Mouse (Mus musculus) forebrain, embryonic 14.5 days (tissue): ENCODE results near the gene Galnt18. TPM values are rescaled to one million over a fixed set of nuclear protein-coding genes. Genes with fewer than 3 reads are reported as not detected.

Experiments
- ATAC-seq: fragments of 200-750 bp; cut with Nextera tagmentation; 2 replicates; pipeline ENCODE4 v1.8.0; 2017; ENCODE audit warnings: mild to moderate bottlenecking, moderate library complexity
- DNase-seq: peaks from one replicate; pipeline ENCODE4 v3.0.0-alpha.2; 2015; ENCODE audit warnings: low spot score
- H3K27ac ChIP-seq: fragments of 300-500 bp; sonication (generic); 2 replicates; pipeline ENCODE4 v1.5.1; 2014; ENCODE audit warnings: low read depth, mild to moderate bottlenecking, control low read depth, low read length, moderate library complexity
- H3K27me3 ChIP-seq: fragments of 300-500 bp; sonication (generic); replicated peaks from 2 replicates; pipeline ENCODE4 v1.6.1; 2014; ENCODE audit warnings: low read length, control low read depth, mixed read lengths; ENCODE audit not compliant: control insufficient read depth, insufficient read depth
- H3K36me3 ChIP-seq: fragments of 300-500 bp; sonication (generic); 2 replicates; pipeline ENCODE4 v1.6.1; 2014; ENCODE audit warnings: low read length, control low read depth; ENCODE audit not compliant: control insufficient read depth, insufficient read depth
- H3K4me1 ChIP-seq: fragments of 300-500 bp; sonication (generic); 2 replicates; pipeline ENCODE4 v1.6.1; 2014; ENCODE audit warnings: antibody characterized with exemption, low read length, control low read depth; ENCODE audit not compliant: control insufficient read depth, insufficient read depth
- H3K4me2 ChIP-seq: fragments of 300-500 bp; sonication (generic); 2 replicates; pipeline ENCODE4 v1.6.1; 2014; ENCODE audit warnings: mild to moderate bottlenecking, control low read depth, low read length
- H3K4me3 ChIP-seq: fragments of 300-500 bp; sonication (generic); 2 replicates; pipeline ENCODE4 v1.5.1; 2014; ENCODE audit warnings: low read depth, low read length, control low read depth
- H3K9ac ChIP-seq: fragments of 300-500 bp; sonication (generic); 2 replicates; pipeline ENCODE4 v1.6.1; 2014; ENCODE audit warnings: mild to moderate bottlenecking, low read length, control low read depth, moderate library complexity
- H3K9me3 ChIP-seq: fragments of 300-500 bp; sonication (generic); replicated peaks from 2 replicates; pipeline ENCODE4 v1.6.1; 2016; ENCODE audit warnings: low read length, control low read depth, mixed read lengths; ENCODE audit not compliant: control insufficient read depth
- WGBS: fragments of 180-500 bp; shearing (Covaris S2); extraction: QIAGEN DNeasy Blood & Tissue Kit; methylation state at CpG from one replicate; pipeline ENCODE4 v1.1.7; 2014; 5-methylcytosine and 5-hydroxymethylcytosine counted together
- polyA plus RNA-seq: library from polyadenylated mRNA; unstranded; fragments of >200 nt; fragmentation: Nextera tagmentation; extraction: Ambion mirVana; gene quantifications from 2 replicates; pipeline ENCODE4 v1.2.1, GENCODE M21; 2014

The Galnt18 gene
- polyA plus RNA-seq, 1 experiment from 2014 or later, result 6.6 TPM

- Histone ChIP-seq H3K4me3 (no peak overlapping the region), H3K4me1 (no peaks in the 10 kb centered on the region), H3K4me2 (no peak overlapping the region), H3K9ac (no peak overlapping the region), H3K9me3 (no peaks in the 10 kb centered on the region), H3K27ac (no peak overlapping the region), H3K36me3 (no peaks in the 10 kb centered on the region), H3K27me3 (no peaks in the 10 kb centered on the region)
- DNase-seq (no peak), ATAC-seq (no peak)
- WGBS, result 86% methylated on average over 1 of the region's 1 CpGs
Observed at GRCm38 (mm10) chr7:111614471-111614870, 165.3 kb downstream of the Galnt18 start.

- no peak overlapping the region for H3K27ac ChIP-seq
- ATAC-seq (no peak), DNase-seq (no peak)
- WGBS, result 84% methylated on average over 2 of the region's 2 CpGs
- H3K4me3 ChIP-seq, result no peak overlapping the region
- no peaks in the 10 kb centered on the region for H3K27me3 ChIP-seq
- H3K36me3 ChIP-seq, result no peaks in the 10 kb centered on the region
- H3K9me3 ChIP-seq, result no peaks in the 10 kb centered on the region
- H3K4me1 ChIP-seq, result no peaks in the 10 kb centered on the region
- H3K4me2 ChIP-seq, result no peak overlapping the region
- H3K9ac ChIP-seq, result no peak overlapping the region
Observed at GRCm38 (mm10) chr7:111607476-111607875, 172.3 kb downstream of the Galnt18 start.

- Histone ChIP-seq H3K27ac (no peak overlapping the region), H3K4me3 (no peak overlapping the region), H3K4me2 (no peak overlapping the region), H3K36me3 (no peaks in the 10 kb centered on the region), H3K9ac (no peak overlapping the region), H3K27me3 (no peaks in the 10 kb centered on the region), H3K9me3 (no peaks in the 10 kb centered on the region), H3K4me1 (peaks cover 4% of the 10 kb centered on the region)
- DNase-seq, result no peak
- whole genome bisulfite sequencing, result 86% methylated on average over 3 of the region's 3 CpGs
- no peak for ATAC-seq
Observed at GRCm38 (mm10) chr7:111606091-111606490, 173.7 kb downstream of the Galnt18 start.

GRCm38 (mm10) chr7:111605663-111606062 is 174.1 kb downstream of the Galnt18 start:
- ATAC-seq, result no peak
- no peak overlapping the region for H3K4me2 ChIP-seq
- no peaks in the 10 kb centered on the region for H3K27me3 ChIP-seq
- no peak overlapping the region for H3K9ac ChIP-seq
- no peak overlapping the region for H3K27ac ChIP-seq
- no peak for DNase-seq
- H3K4me1 ChIP-seq, result peaks cover 7% of the 10 kb centered on the region
- H3K9me3 ChIP-seq, result no peaks in the 10 kb centered on the region
- H3K36me3 ChIP-seq, result no peaks in the 10 kb centered on the region
- H3K4me3 ChIP-seq, result no peak overlapping the region

- peaks cover 10% of the 10 kb centered on the region for H3K4me1 ChIP-seq
- H3K27ac ChIP-seq, result no peak overlapping the region
- no peak overlapping the region for H3K9ac ChIP-seq
- no peaks in the 10 kb centered on the region for H3K36me3 ChIP-seq
- no peak overlapping the region for H3K4me3 ChIP-seq
- ATAC-seq (no peak), DNase-seq (no peak)
- WGBS, result 83% methylated on average over 2 of the region's 2 CpGs
- no peaks in the 10 kb centered on the region for H3K9me3 ChIP-seq
- H3K27me3 ChIP-seq, result no peaks in the 10 kb centered on the region
- no peak overlapping the region for H3K4me2 ChIP-seq
Observed at GRCm38 (mm10) chr7:111604578-111605208, 175.1 kb downstream of the Galnt18 start.

DNA sequence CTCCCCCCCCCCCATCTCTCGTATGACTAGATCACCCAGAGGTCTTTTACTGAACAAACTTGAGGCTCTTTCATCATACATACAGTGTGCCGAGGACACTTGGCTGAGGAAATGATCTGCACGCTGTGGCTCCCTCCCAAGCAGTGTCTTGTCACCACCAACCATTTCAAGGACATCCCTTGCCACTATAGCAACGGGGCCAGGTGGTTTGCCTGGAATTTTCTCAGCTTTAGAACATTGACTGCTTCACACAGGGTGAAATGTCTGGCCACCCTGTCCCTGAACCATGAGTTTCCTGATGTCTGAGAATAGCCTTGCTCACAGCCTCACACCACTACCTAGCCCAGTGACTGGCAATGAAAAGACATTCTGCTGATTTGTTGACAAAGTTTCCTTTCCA is 176.6 kb downstream of the Galnt18 start:
- DNase-seq (no peak), ATAC-seq (no peak)
- H3K4me1 ChIP-seq, result peaks cover 10% of the 10 kb centered on the region
- H3K4me3 ChIP-seq, result no peak overlapping the region
- no peak overlapping the region for H3K4me2 ChIP-seq
- no peaks in the 10 kb centered on the region for H3K27me3 ChIP-seq
- no peaks in the 10 kb centered on the region for H3K36me3 ChIP-seq
- no peak overlapping the region for H3K27ac ChIP-seq
- no peaks in the 10 kb centered on the region for H3K9me3 ChIP-seq
- no peak overlapping the region for H3K9ac ChIP-seq
- WGBS, result 76% methylated on average over 4 of the region's 4 CpGs

DNA sequence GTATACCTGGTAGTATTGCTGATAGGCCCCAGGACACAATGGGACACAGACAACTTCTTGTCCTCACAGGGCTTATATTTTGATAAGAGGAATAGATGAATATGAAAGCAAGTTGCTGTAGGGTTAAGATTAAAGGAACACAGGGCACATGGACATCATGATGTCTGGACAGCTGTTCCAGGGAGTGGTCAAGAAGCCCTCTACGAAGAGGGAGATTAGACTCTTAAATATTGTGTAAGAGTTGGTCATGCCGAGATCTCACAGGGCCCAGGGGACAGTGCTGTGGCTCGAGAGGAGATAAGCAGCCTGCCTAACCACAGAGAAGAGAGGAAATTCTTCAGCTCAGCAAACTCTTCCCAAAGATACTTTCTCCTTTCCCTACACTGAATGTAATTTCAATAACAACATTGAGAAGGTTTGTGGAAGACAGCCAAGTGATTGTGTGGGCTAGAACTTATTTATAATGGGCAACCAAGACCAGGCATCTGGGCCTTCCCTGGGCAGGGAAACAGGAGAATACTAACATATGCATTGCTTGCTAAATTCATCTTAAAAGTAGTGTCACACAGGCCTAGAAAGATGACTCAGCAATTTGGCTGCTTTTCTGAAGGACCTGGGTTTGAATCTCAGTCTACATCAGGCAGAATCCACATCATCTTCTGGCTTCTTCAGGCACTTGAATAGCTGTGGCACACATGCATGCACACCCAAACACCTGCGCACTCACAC is 178.3 kb downstream of the Galnt18 start:
- Histone ChIP-seq H3K27me3 (no peaks in the 10 kb centered on the region), H3K4me2 (no peak overlapping the region), H3K4me3 (no peak overlapping the region), H3K36me3 (no peaks in the 10 kb centered on the region), H3K4me1 (peaks cover 10% of the 10 kb centered on the region), H3K9ac (no peak overlapping the region), H3K9me3 (no peaks in the 10 kb centered on the region), H3K27ac (no peak overlapping the region)
- ATAC-seq (no peak), DNase-seq (no peak)
- WGBS, result 83% methylated on average over 4 of the region's 4 CpGs

DNA sequence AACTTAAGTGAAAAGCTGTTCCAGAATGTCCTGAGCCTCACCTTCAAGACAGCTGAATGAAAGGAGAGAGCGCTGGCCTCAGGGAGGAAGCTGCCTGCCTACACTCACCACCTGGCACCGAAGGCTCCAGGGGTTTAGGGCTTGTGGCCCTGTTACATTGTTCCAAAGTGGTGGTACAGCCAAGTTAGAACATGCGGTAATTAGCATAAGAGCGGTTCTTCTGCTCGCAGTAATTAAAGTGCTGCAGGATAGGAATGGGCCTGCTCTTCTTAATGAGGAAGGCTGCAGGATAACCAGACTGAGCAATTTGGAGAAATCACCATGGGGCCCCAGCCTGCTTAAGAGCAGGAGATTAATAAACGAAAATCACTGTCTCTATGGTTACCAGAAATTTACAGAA is 179.0 kb downstream of the Galnt18 start:
- Histone ChIP-seq H3K9ac (no peak overlapping the region), H3K4me2 (no peak overlapping the region), H3K4me3 (no peak overlapping the region), H3K27ac (no peak overlapping the region), H3K4me1 (peaks cover 10% of the 10 kb centered on the region), H3K36me3 (no peaks in the 10 kb centered on the region), H3K27me3 (no peaks in the 10 kb centered on the region), H3K9me3 (no peaks in the 10 kb centered on the region)
- DNase-seq (peak; percentile 70), ATAC-seq (peak; percentile 69)
- WGBS, result 9% methylated on average over 6 of the region's 6 CpGs

DNA sequence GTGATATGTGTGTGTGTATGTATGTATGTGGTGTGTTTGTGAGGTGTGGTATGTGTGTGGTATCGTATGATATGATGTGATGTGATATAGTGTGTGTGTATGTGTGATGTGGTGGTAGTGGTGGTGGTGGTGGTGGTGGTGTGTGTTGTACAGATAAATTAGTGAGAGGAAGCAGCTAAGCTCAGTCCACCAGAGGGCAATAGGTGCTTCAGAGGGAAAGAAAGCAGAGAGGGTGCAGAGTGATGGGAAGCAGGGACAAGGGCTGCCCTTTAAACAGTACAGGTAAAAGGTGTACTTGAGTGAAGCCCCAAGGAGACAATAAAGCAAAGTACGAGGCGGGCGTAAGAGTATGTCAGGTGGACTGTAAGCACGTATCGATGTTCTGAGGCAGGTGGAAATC is 186.1 kb downstream of the Galnt18 start:
- WGBS, result 91% methylated on average over 6 of the region's 6 CpGs
- ATAC-seq, result no peak
- Histone ChIP-seq H3K4me1 (no peaks in the 10 kb centered on the region), H3K4me2 (no peak overlapping the region), H3K27me3 (no peaks in the 10 kb centered on the region), H3K9me3 (no peaks in the 10 kb centered on the region), H3K27ac (no peak overlapping the region), H3K9ac (no peak overlapping the region), H3K4me3 (no peak overlapping the region), H3K36me3 (no peaks in the 10 kb centered on the region)
- DNase-seq, result no peak
